Comparison of ENCODE assay signal across 8 mouse cellular contexts in genomic region chr3:88142916-88143771, GRCm38 (mm10). TPM values are rescaled to one million over a fixed set of nuclear protein-coding genes. Genes with fewer than 3 reads are reported as not detected.
DNase-seq lines count a peak whose midpoint lies in the region; ATAC-seq and TF ChIP-seq lines count a peak whose summit lies in the region.

No protein-coding gene starts in this region.

- peaks cover 72% of the 10 kb centered on the region for H3K4me1 ChIP-seq in intestine, embryonic 15.5 days (replicated peaks)
- peaks cover 92% of the 10 kb centered on the region for H3K4me1 ChIP-seq in liver, embryonic 12.5 days

- peak overlapping the region; percentile 100 for H3K27ac ChIP-seq in intestine, embryonic 15.5 days
- H3K27ac ChIP-seq in liver, embryonic 12.5 days: peak overlapping the region; percentile 98

- peak overlapping the region; percentile 88 for H3ac ChIP-seq in myocyte (ENCODE audit: control insufficient read depth, insufficient read length)

- under 1% methylated on average over 33 of the region's 33 CpGs for WGBS in intestine, embryonic 15.5 days
- 1% methylated on average over 33 of the region's 33 CpGs for WGBS in liver, embryonic 12.5 days (ENCODE audit: insufficient replicate concordance)

- TF ChIP-seq POLR2A in myocyte (IDR thresholded peaks at IDR 0.05; ENCODE audit: insufficient read length, low read depth): peak; percentile 2

- H3K9me3 ChIP-seq in intestine, embryonic 15.5 days: no peaks in the 10 kb centered on the region
- H3K9me3 ChIP-seq in liver, embryonic 12.5 days (replicated peaks): no peaks in the 10 kb centered on the region

- H3K27me3 ChIP-seq in intestine, embryonic 15.5 days (replicated peaks): no peaks in the 10 kb centered on the region
- 0 out of 2 replicates have a peak, but pooled peaks cover 2% of the 10 kb centered on the region for H3K27me3 ChIP-seq in liver, embryonic 12.5 days (replicated peaks)
- H3K27me3 ChIP-seq in myocyte (ENCODE audit: control insufficient read depth, insufficient read depth, insufficient read length): no peaks in the 10 kb centered on the region

- H3K79me2 ChIP-seq in myocyte (ENCODE audit: control insufficient read depth, insufficient read depth): peaks cover 54% of the 10 kb centered on the region

- H3K4me3 ChIP-seq in intestine, embryonic 15.5 days (replicated peaks): peak overlapping the region; percentile 87
- H3K4me3 ChIP-seq in liver, embryonic 12.5 days: peak overlapping the region; percentile 82
- H3K4me3 ChIP-seq in myocyte: peak overlapping the region; percentile 98

- DNase-seq in urinary bladder, postnatal 14 days (ENCODE audit: low spot score): peak; percentile 63
- no peak for DNase-seq in urinary bladder, adult 2 months (ENCODE audit: low spot score)
- DNase-seq in cerebellum, postnatal 36 days: peak; percentile 67 to 69
- peak; percentile 79 for DNase-seq in gastrocnemius, postnatal 25 days
- peak; percentile 76 for DNase-seq in testis, postnatal 10 days (ENCODE audit: low spot score)

- H3K4me2 ChIP-seq in intestine, embryonic 15.5 days (replicated peaks): peak overlapping the region; percentile 93
- peak overlapping the region; percentile 95 for H3K4me2 ChIP-seq in liver, embryonic 12.5 days
- peak overlapping the region; percentile 100 for H3K4me2 ChIP-seq in myocyte (ENCODE audit: low read depth)

- peak overlapping the region; percentile 96 for H3K9ac ChIP-seq in intestine, embryonic 15.5 days
- peak overlapping the region; percentile 88 for H3K9ac ChIP-seq in liver, embryonic 12.5 days

- ATAC-seq in intestine, embryonic 15.5 days: peak; percentile 3; the same call in 1 of the 2 replicates
- peak; percentile 33 for ATAC-seq in liver, embryonic 12.5 days

- no peaks in the 10 kb centered on the region for H3K36me3 ChIP-seq in intestine, embryonic 15.5 days
- H3K36me3 ChIP-seq in liver, embryonic 12.5 days: peaks cover 13% of the 10 kb centered on the region; the same call in 1 of the 2 replicates
- H3K36me3 ChIP-seq in myocyte (ENCODE audit: control insufficient read depth, insufficient read depth): no peaks in the 10 kb centered on the region

TF ChIP-seq in myocyte, 11 proteins besides CTCF, POLR2A, EP300 and RAD21:
- TF ChIP-seq TCF12 (IDR thresholded peaks at IDR 0.05; ENCODE audit: insufficient read depth, poor library complexity, severe bottlenecking) (no peak), TCF3 (IDR thresholded peaks at IDR 0.05; ENCODE audit: insufficient read length, low read depth) (no peak), REST (IDR thresholded peaks at IDR 0.05; ENCODE audit: insufficient read depth, insufficient read length) (peak; percentile 27), POLR2AphosphoS2 (IDR thresholded peaks at IDR 0.05; ENCODE audit: insufficient read length, low read depth) (peak; percentile 44)

RNA-seq across cellular contexts. Expression of gene Mef2d, which starts 1.0 kb away (rescaled TPM):
- polyA plus RNA-seq in urinary bladder, adult 2 months (2012; rRNA removed): 34.6 and 51.0 TPM in 2 replicates
- 100 to 1,000 TPM; 156 to 164 TPM for total RNA-seq in gastrocnemius, postnatal 25 days (2021)
- 19.7 and 20.8 TPM in 2 replicates for polyA plus RNA-seq in intestine, embryonic 15.5 days (2015; fragmentation: Nextera tagmentation; extraction: Ambion mirVana)
- polyA plus RNA-seq in liver, embryonic 12.5 days (2016; fragmentation: Nextera tagmentation; extraction: Ambion mirVana): 12.1 and 13.6 TPM in 2 replicates
- 121 TPM for polyA plus RNA-seq in myocyte (2012; fragmentation: generic; extraction: Trizol)
